Mouse (Mus musculus): ENCODE results near the gene Tcte3. TPM values are rescaled to one million over a fixed set of nuclear protein-coding genes. Genes with fewer than 3 reads are reported as not detected.
"Not testable (repeated sequence)": the region's sequence is repeated elsewhere in the genome, so short reads cannot be mapped to it uniquely, and the experiment has no call there.

Tcte3 gene
- total RNA-seq (2017): not detected in 2 replicates

- ATAC-seq (replicated peaks in 1 of 2; ENCODE audit: insufficient read depth in 1 of 2, low FRiP score in 2 of 2, low TSS enrichment in 1 of 2, low read depth in 1 of 2, poor library complexity in 2 of 2, severe bottlenecking in 2 of 2): peak; percentile 87 to 95
Observed at GRCm38 (mm10) chr17:15041175-15041729, at the start of gene Tcte3, which contains the start of the genes Ermard and Gm3448. Gene Tcte3, minus strand, starts transcription at chr17:15041488. Gene Ermard, plus strand, starts transcription at chr17:15041208. Gene Gm3448, minus strand, starts transcription at chr17:15041537.

GRCm38 (mm10) chr17:15088591-15089001, 47.3 kb upstream of the Tcte3 start:
- ATAC-seq (replicated peaks in 1 of 2; ENCODE audit: insufficient read depth in 1 of 2, low FRiP score in 2 of 2, low TSS enrichment in 1 of 2, low read depth in 1 of 2, poor library complexity in 2 of 2, severe bottlenecking in 2 of 2): no peak

- no peak for ATAC-seq (replicated peaks in 1 of 2; ENCODE audit: insufficient read depth in 1 of 2, low FRiP score in 2 of 2, low TSS enrichment in 1 of 2, low read depth in 1 of 2, poor library complexity in 2 of 2, severe bottlenecking in 2 of 2)
Observed at GRCm38 (mm10) chr17:15088166-15088565, 46.9 kb upstream of the Tcte3 start.

- no peak for ATAC-seq (replicated peaks in 1 of 2; ENCODE audit: insufficient read depth in 1 of 2, low FRiP score in 2 of 2, low TSS enrichment in 1 of 2, low read depth in 1 of 2, poor library complexity in 2 of 2, severe bottlenecking in 2 of 2)
Observed at GRCm38 (mm10) chr17:15085006-15085405, 43.7 kb upstream of the Tcte3 start.

GRCm38 (mm10) chr17:15084226-15084848, 43.0 kb upstream of the Tcte3 start:
- ATAC-seq (replicated peaks in 1 of 2; ENCODE audit: insufficient read depth in 1 of 2, low FRiP score in 2 of 2, low TSS enrichment in 1 of 2, low read depth in 1 of 2, poor library complexity in 2 of 2, severe bottlenecking in 2 of 2): peak; percentile 88 to 95

- ATAC-seq (replicated peaks in 1 of 2; ENCODE audit: insufficient read depth in 1 of 2, low FRiP score in 2 of 2, low TSS enrichment in 1 of 2, low read depth in 1 of 2, poor library complexity in 2 of 2, severe bottlenecking in 2 of 2): 0 out of 4 replicates have a peak, but pooled peaks of 1 of the 2 experiments have one; percentile 21
Observed at GRCm38 (mm10) chr17:15077536-15077935, 36.2 kb upstream of the Tcte3 start.

- ATAC-seq (replicated peaks in 1 of 2; ENCODE audit: insufficient read depth in 1 of 2, low FRiP score in 2 of 2, low TSS enrichment in 1 of 2, low read depth in 1 of 2, poor library complexity in 2 of 2, severe bottlenecking in 2 of 2): no peak
Observed at GRCm38 (mm10) chr17:15075033-15075432, 33.7 kb upstream of the Tcte3 start.

GRCm38 (mm10) chr17:15072211-15072610, 30.9 kb upstream of the Tcte3 start:
- no peak for ATAC-seq (replicated peaks in 1 of 2; ENCODE audit: insufficient read depth in 1 of 2, low FRiP score in 2 of 2, low TSS enrichment in 1 of 2, low read depth in 1 of 2, poor library complexity in 2 of 2, severe bottlenecking in 2 of 2)

- no peak for ATAC-seq (replicated peaks in 1 of 2; ENCODE audit: insufficient read depth in 1 of 2, low FRiP score in 2 of 2, low TSS enrichment in 1 of 2, low read depth in 1 of 2, poor library complexity in 2 of 2, severe bottlenecking in 2 of 2)
Observed at GRCm38 (mm10) chr17:15069124-15069523, 27.8 kb upstream of the Tcte3 start.

GRCm38 (mm10) chr17:15068040-15068792, 26.9 kb upstream of the Tcte3 start:
- no peak for ATAC-seq (replicated peaks in 1 of 2; ENCODE audit: insufficient read depth in 1 of 2, low FRiP score in 2 of 2, low TSS enrichment in 1 of 2, low read depth in 1 of 2, poor library complexity in 2 of 2, severe bottlenecking in 2 of 2)

GRCm38 (mm10) chr17:15066911-15067310, 25.6 kb upstream of the Tcte3 start:
- no peak for ATAC-seq (replicated peaks in 1 of 2; ENCODE audit: insufficient read depth in 1 of 2, low FRiP score in 2 of 2, low TSS enrichment in 1 of 2, low read depth in 1 of 2, poor library complexity in 2 of 2, severe bottlenecking in 2 of 2)

GRCm38 (mm10) chr17:15066066-15066465, 24.8 kb upstream of the Tcte3 start:
- no peak for ATAC-seq (replicated peaks in 1 of 2; ENCODE audit: insufficient read depth in 1 of 2, low FRiP score in 2 of 2, low TSS enrichment in 1 of 2, low read depth in 1 of 2, poor library complexity in 2 of 2, severe bottlenecking in 2 of 2)

- ATAC-seq (replicated peaks in 1 of 2; ENCODE audit: insufficient read depth in 1 of 2, low FRiP score in 2 of 2, low TSS enrichment in 1 of 2, low read depth in 1 of 2, poor library complexity in 2 of 2, severe bottlenecking in 2 of 2): peak; percentile 59 to 76
Observed at GRCm38 (mm10) chr17:15065391-15066024, 24.2 kb upstream of the Tcte3 start.

GRCm38 (mm10) chr17:15060356-15060755, 19.1 kb upstream of the Tcte3 start:
- ATAC-seq (replicated peaks in 1 of 2; ENCODE audit: insufficient read depth in 1 of 2, low FRiP score in 2 of 2, low TSS enrichment in 1 of 2, low read depth in 1 of 2, poor library complexity in 2 of 2, severe bottlenecking in 2 of 2): no peak

- no peak for ATAC-seq (replicated peaks in 1 of 2; ENCODE audit: insufficient read depth in 1 of 2, low FRiP score in 2 of 2, low TSS enrichment in 1 of 2, low read depth in 1 of 2, poor library complexity in 2 of 2, severe bottlenecking in 2 of 2)
Observed at GRCm38 (mm10) chr17:15059646-15060045, 18.4 kb upstream of the Tcte3 start.

- no peak for ATAC-seq (replicated peaks in 1 of 2; ENCODE audit: insufficient read depth in 1 of 2, low FRiP score in 2 of 2, low TSS enrichment in 1 of 2, low read depth in 1 of 2, poor library complexity in 2 of 2, severe bottlenecking in 2 of 2)
Observed at GRCm38 (mm10) chr17:15058161-15058591, 16.9 kb upstream of the Tcte3 start.

GRCm38 (mm10) chr17:15055925-15056324, 14.6 kb upstream of the Tcte3 start:
- ATAC-seq (replicated peaks in 1 of 2; ENCODE audit: insufficient read depth in 1 of 2, low FRiP score in 2 of 2, low TSS enrichment in 1 of 2, low read depth in 1 of 2, poor library complexity in 2 of 2, severe bottlenecking in 2 of 2): no peak

GRCm38 (mm10) chr17:15053829-15054200, 12.5 kb upstream of the Tcte3 start:
- ATAC-seq (replicated peaks in 1 of 2; ENCODE audit: insufficient read depth in 1 of 2, low FRiP score in 2 of 2, low TSS enrichment in 1 of 2, low read depth in 1 of 2, poor library complexity in 2 of 2, severe bottlenecking in 2 of 2): not testable (repeated sequence)
